Mouse (Mus musculus): ENCODE results near the gene Gadd45a. TPM values are rescaled to one million over a fixed set of nuclear protein-coding genes. Genes with fewer than 3 reads are reported as not detected.
"Not testable (repeated sequence)": the region's sequence is repeated elsewhere in the genome, so short reads cannot be mapped to it uniquely, and the experiment has no call there.

Gadd45a gene
- polyA plus RNA-seq, 1 experiment from 2014 or later, result 54.4 TPM

DNA sequence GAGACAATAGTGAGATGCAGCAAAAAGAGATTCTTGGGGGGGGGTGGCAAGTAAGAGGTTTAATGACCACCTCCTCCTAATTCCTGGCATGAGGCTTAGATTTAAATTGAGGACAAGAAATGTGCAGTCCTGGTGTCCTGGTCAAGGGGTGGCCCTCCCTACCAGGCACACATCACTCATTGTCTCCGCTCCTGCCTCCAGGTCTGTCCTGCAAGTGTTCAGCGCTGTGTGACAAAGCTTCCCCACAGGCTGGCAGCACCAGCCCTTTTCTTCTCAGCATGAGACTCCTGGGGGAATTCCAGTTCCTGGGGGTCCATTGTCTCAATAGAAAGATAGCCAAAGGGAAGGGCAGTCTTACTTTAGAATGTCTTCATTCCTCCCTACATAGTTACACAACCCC, 6.8 kb downstream of the Gadd45a start:
- Histone ChIP-seq H3K9me3 (replicated peaks; ENCODE audit: control insufficient read depth, low read length) (no peaks in the 10 kb centered on the region), H3K4me3 (ENCODE audit: low read depth, low read length) (no peak overlapping the region), H3K4me2 (ENCODE audit: low read depth, low read length) (no peak overlapping the region), H3K4me1 (ENCODE audit: control insufficient read depth, low read depth, low read length) (peaks cover 18% of the 10 kb centered on the region), H3K36me3 (ENCODE audit: control insufficient read depth, insufficient read depth) (no peaks in the 10 kb centered on the region), H3K27me3 (ENCODE audit: control insufficient read depth, insufficient read depth, low read depth, low read length) (no peaks in the 10 kb centered on the region), H3K27ac (ENCODE audit: low read length) (no peak overlapping the region), H3K9ac (ENCODE audit: low read depth, low read length) (no peak overlapping the region)
- no peak for ATAC-seq (ENCODE audit: low read depth)
- 72% methylated on average over 2 of the region's 2 CpGs for WGBS (ENCODE audit: insufficient replicate concordance)

- no peak for ATAC-seq (ENCODE audit: low read depth)
- H3K9ac ChIP-seq (ENCODE audit: low read depth, low read length), result no peak overlapping the region
- no peak overlapping the region for H3K4me3 ChIP-seq (ENCODE audit: low read depth, low read length)
- no peaks in the 10 kb centered on the region for H3K36me3 ChIP-seq (ENCODE audit: control insufficient read depth, insufficient read depth)
- WGBS (ENCODE audit: insufficient replicate concordance), result 45% methylated on average over 3 of the region's 3 CpGs
- H3K4me2 ChIP-seq (ENCODE audit: low read depth, low read length), result no peak overlapping the region
- no peaks in the 10 kb centered on the region for H3K27me3 ChIP-seq (ENCODE audit: control insufficient read depth, insufficient read depth, low read depth, low read length)
- peaks cover 18% of the 10 kb centered on the region for H3K4me1 ChIP-seq (ENCODE audit: control insufficient read depth, low read depth, low read length)
- H3K27ac ChIP-seq (ENCODE audit: low read length), result no peak overlapping the region
- H3K9me3 ChIP-seq (replicated peaks; ENCODE audit: control insufficient read depth, low read length), result no peaks in the 10 kb centered on the region
Observed at GRCm38 (mm10) chr6:67029987-67030386, 7.3 kb downstream of the Gadd45a start.

DNA sequence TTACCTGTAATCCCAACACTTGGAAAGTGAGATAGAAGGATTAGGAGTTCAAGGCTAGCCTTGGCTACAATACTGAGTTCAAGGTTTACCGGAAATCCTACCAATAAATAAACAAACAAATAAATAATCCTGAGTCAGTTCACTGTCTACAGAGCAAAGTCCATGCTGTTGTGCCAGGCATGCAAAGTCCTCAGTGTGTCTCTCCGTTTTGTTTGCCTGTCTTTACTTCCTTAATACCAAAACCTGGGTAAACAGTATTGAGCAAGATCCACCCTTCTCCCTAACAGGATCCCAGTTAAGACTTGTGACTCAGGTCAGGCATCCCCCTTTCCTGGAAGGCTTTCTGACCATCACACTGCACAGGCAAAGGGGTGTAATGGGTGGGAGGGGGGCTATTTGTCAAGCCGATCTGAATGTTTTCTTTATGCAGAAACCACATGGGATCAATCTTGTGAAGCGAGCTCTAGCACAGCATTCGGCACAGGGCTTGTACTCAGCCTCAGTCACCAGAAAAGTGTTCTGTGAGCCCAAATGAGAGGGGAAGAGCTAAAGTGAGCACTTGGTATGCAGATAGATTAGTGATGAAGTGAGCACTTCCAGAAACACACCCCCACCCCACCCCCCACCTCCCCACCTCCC, 7.8 kb downstream of the Gadd45a start:
- ATAC-seq (ENCODE audit: low read depth), result no peak
- Histone ChIP-seq H3K27ac (ENCODE audit: low read length) (no peak overlapping the region), H3K4me3 (ENCODE audit: low read depth, low read length) (no peak overlapping the region), H3K27me3 (ENCODE audit: control insufficient read depth, insufficient read depth, low read depth, low read length) (no peaks in the 10 kb centered on the region), H3K36me3 (ENCODE audit: control insufficient read depth, insufficient read depth) (no peaks in the 10 kb centered on the region), H3K9ac (ENCODE audit: low read depth, low read length) (no peak overlapping the region), H3K9me3 (replicated peaks; ENCODE audit: control insufficient read depth, low read length) (no peaks in the 10 kb centered on the region), H3K4me2 (ENCODE audit: low read depth, low read length) (no peak overlapping the region), H3K4me1 (ENCODE audit: control insufficient read depth, low read depth, low read length) (peaks cover 18% of the 10 kb centered on the region)
- WGBS (ENCODE audit: insufficient replicate concordance), result 45% methylated on average over 5 of the region's 5 CpGs

DNA sequence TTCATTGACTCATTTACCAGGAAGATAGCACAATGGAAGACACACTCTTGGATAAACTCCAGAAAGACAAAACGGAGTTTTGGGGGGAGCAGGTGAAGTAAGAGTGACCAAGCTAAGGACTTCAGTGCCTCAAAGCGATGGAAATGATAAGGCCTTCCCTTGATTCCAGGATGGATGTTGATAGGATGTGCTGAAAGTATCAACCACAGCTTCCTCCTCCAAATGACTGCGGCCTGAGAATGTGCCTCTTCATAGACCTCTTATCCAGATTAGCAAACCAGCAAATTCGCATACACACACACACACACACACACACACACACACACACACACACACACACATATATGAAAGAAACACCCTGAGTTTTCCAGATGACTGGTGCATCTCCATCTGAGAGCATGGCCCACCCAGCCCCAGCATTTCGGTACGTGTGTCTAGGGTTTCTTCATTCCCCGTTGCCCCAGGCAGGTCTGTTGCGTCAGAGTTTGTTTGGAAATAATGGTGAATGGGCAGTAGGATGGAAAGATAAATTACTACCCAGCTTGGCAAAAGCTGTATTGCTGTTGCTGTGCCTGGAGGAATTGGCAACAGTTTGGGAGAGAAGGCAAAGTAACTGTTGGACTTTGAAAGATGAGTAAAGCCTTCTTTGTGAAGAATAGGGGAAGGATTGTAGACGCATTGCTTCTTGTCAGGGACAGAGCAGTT, 9.7 kb downstream of the Gadd45a start:
- no peak overlapping the region for H3K27ac ChIP-seq (ENCODE audit: low read length)
- 48% methylated on average over 9 of the region's 9 CpGs for WGBS (ENCODE audit: insufficient replicate concordance)

GRCm38 (mm10) chr6:67026661-67027060, 10.6 kb downstream of the Gadd45a start:
- Histone ChIP-seq H3K27ac (ENCODE audit: low read length) (no peak overlapping the region), H3K4me2 (ENCODE audit: low read depth, low read length) (no peak overlapping the region), H3K27me3 (ENCODE audit: control insufficient read depth, insufficient read depth, low read depth, low read length) (no peaks in the 10 kb centered on the region), H3K9me3 (replicated peaks; ENCODE audit: control insufficient read depth, low read length) (no peaks in the 10 kb centered on the region), H3K4me3 (ENCODE audit: low read depth, low read length) (no peak overlapping the region), H3K9ac (ENCODE audit: low read depth, low read length) (no peak overlapping the region), H3K36me3 (ENCODE audit: control insufficient read depth, insufficient read depth) (no peaks in the 10 kb centered on the region), H3K4me1 (ENCODE audit: control insufficient read depth, low read depth, low read length) (peaks cover 9% of the 10 kb centered on the region)
- WGBS (ENCODE audit: insufficient replicate concordance), result 69% methylated on average over 3 of the region's 3 CpGs
- ATAC-seq (ENCODE audit: low read depth), result 0 out of 2 replicates have a peak, but pooled peaks have one; percentile 22

More for the DNA sequence above, 9.7 kb downstream of the Gadd45a start:
- no peak overlapping the region for H3K4me2 ChIP-seq (ENCODE audit: low read depth, low read length)
- H3K36me3 ChIP-seq (ENCODE audit: control insufficient read depth, insufficient read depth), result no peaks in the 10 kb centered on the region
- no peak overlapping the region for H3K4me3 ChIP-seq (ENCODE audit: low read depth, low read length)
- H3K9ac ChIP-seq (ENCODE audit: low read depth, low read length), result no peak overlapping the region
- peaks cover 9% of the 10 kb centered on the region for H3K4me1 ChIP-seq (ENCODE audit: control insufficient read depth, low read depth, low read length)
- H3K9me3 ChIP-seq (replicated peaks; ENCODE audit: control insufficient read depth, low read length), result no peaks in the 10 kb centered on the region
- no peaks in the 10 kb centered on the region for H3K27me3 ChIP-seq (ENCODE audit: control insufficient read depth, insufficient read depth, low read depth, low read length)
- peak; percentile 40; the same call in 1 of the 2 replicates for ATAC-seq (ENCODE audit: low read depth)

DNA sequence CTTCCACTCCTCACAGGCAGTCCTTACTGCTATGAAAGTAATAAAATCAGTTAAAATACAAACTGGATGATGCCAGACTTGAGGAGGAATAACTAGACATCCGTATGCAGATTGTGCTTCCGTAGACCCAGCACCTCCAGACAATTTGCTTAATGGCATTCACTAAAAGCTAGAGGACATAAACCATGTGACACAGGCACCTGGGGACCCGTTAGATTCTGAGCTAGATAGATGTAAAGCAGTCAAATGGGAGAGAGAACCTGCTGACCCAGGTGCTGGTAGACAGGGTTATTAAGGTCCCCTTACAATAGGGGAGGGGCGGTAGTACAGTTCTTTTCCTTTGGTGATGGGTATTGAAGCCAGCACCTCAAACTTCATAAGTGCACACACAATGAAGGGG, 13.5 kb downstream of the Gadd45a start:
- Histone ChIP-seq H3K36me3 (ENCODE audit: control insufficient read depth, insufficient read depth) (no peaks in the 10 kb centered on the region), H3K27me3 (ENCODE audit: control insufficient read depth, insufficient read depth, low read depth, low read length) (no peaks in the 10 kb centered on the region)
- 79% methylated on average over 4 of the region's 4 CpGs for WGBS (ENCODE audit: insufficient replicate concordance)

DNA sequence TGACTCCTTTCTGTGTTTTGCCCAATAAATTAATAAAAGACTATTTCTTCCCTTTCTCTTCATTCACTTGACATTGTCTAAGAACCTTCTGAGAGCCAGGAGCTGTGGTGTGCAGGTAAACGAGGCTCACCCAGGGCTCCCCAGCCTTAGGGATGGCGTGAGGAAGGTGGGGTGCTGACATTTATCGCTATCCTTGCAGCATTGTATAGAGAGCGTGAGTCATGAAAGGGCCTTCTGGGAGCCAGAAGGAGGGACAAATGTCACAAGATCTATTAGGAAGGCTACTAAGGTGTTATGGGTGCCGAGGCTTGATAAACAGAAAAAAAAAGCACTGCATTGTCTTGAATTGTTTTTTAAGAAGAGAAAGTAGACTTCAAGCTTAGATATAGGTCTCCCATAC, 15.9 kb downstream of the Gadd45a start:
- peaks cover 2% of the 10 kb centered on the region for H3K4me1 ChIP-seq (ENCODE audit: control insufficient read depth, low read depth, low read length)
- no peak overlapping the region for H3K4me3 ChIP-seq (ENCODE audit: low read depth, low read length)
- no peaks in the 10 kb centered on the region for H3K36me3 ChIP-seq (ENCODE audit: control insufficient read depth, insufficient read depth)
- H3K27me3 ChIP-seq (ENCODE audit: control insufficient read depth, insufficient read depth, low read depth, low read length), result no peaks in the 10 kb centered on the region
- H3K9me3 ChIP-seq (replicated peaks; ENCODE audit: control insufficient read depth, low read length), result no peaks in the 10 kb centered on the region
- no peak overlapping the region for H3K4me2 ChIP-seq (ENCODE audit: low read depth, low read length)
- no peak for ATAC-seq (ENCODE audit: low read depth)
- no peak overlapping the region for H3K9ac ChIP-seq (ENCODE audit: low read depth, low read length)
- H3K27ac ChIP-seq (ENCODE audit: low read length), result no peak overlapping the region
- 74% methylated on average over 5 of the region's 5 CpGs for WGBS (ENCODE audit: insufficient replicate concordance)

More for the DNA sequence above, 13.5 kb downstream of the Gadd45a start:
- Histone ChIP-seq H3K27ac (ENCODE audit: low read length) (no peak overlapping the region), H3K4me1 (ENCODE audit: control insufficient read depth, low read depth, low read length) (peaks cover 5% of the 10 kb centered on the region), H3K4me2 (ENCODE audit: low read depth, low read length) (no peak overlapping the region), H3K9ac (ENCODE audit: low read depth, low read length) (no peak overlapping the region), H3K4me3 (ENCODE audit: low read depth, low read length) (no peak overlapping the region), H3K9me3 (replicated peaks; ENCODE audit: control insufficient read depth, low read length) (no peaks in the 10 kb centered on the region)
- no peak for ATAC-seq (ENCODE audit: low read depth)

- ATAC-seq (ENCODE audit: low read depth); H3K36me3 ChIP-seq (ENCODE audit: control insufficient read depth, insufficient read depth); H3K4me3 ChIP-seq (ENCODE audit: low read depth, low read length); H3K27ac ChIP-seq (ENCODE audit: low read length); H3K4me2 ChIP-seq (ENCODE audit: low read depth, low read length); H3K9ac ChIP-seq (ENCODE audit: low read depth, low read length); H3K27me3 ChIP-seq (ENCODE audit: control insufficient read depth, insufficient read depth, low read depth, low read length); H3K9me3 ChIP-seq (replicated peaks; ENCODE audit: control insufficient read depth, low read length): not testable (repeated sequence)
- H3K4me1 ChIP-seq (ENCODE audit: control insufficient read depth, low read depth, low read length), result peaks cover 21% of the 10 kb centered on the region
- WGBS (ENCODE audit: insufficient replicate concordance), result 77% methylated on average over 7 of the region's 7 CpGs
Observed at GRCm38 (mm10) chr6:67019001-67019400, 18.3 kb downstream of the Gadd45a start.

- no peak overlapping the region for H3K4me3 ChIP-seq (ENCODE audit: low read depth, low read length)
- 85% methylated on average over 4 of the region's 4 CpGs for WGBS (ENCODE audit: insufficient replicate concordance)
- no peaks in the 10 kb centered on the region for H3K36me3 ChIP-seq (ENCODE audit: control insufficient read depth, insufficient read depth)
- no peak for ATAC-seq (ENCODE audit: low read depth)
- H3K4me2 ChIP-seq (ENCODE audit: low read depth, low read length), result no peak overlapping the region
- no peaks in the 10 kb centered on the region for H3K9me3 ChIP-seq (replicated peaks; ENCODE audit: control insufficient read depth, low read length)
- no peak overlapping the region for H3K27ac ChIP-seq (ENCODE audit: low read length)
- peaks cover 27% of the 10 kb centered on the region for H3K4me1 ChIP-seq (ENCODE audit: control insufficient read depth, low read depth, low read length)
- no peaks in the 10 kb centered on the region for H3K27me3 ChIP-seq (ENCODE audit: control insufficient read depth, insufficient read depth, low read depth, low read length)
- H3K9ac ChIP-seq (ENCODE audit: low read depth, low read length), result no peak overlapping the region
Observed at GRCm38 (mm10) chr6:67018365-67018764, 18.9 kb downstream of the Gadd45a start.
